Mouse (Mus musculus) v-Abl transformed pro-B cells (cell line): ENCODE data around the gene Mmp15.

ENCODE experiments used
- in situ Hi-C, 2 experiments: fragments of 400-800 bp; cut with MboI; formaldehyde crosslinking; loops; one replicate each; pipeline ENCODE4 v1.15.1; 2025; ENCODE audit not compliant: unreplicated experiment in 2 of 2

The Mmp15 gene

DNA sequence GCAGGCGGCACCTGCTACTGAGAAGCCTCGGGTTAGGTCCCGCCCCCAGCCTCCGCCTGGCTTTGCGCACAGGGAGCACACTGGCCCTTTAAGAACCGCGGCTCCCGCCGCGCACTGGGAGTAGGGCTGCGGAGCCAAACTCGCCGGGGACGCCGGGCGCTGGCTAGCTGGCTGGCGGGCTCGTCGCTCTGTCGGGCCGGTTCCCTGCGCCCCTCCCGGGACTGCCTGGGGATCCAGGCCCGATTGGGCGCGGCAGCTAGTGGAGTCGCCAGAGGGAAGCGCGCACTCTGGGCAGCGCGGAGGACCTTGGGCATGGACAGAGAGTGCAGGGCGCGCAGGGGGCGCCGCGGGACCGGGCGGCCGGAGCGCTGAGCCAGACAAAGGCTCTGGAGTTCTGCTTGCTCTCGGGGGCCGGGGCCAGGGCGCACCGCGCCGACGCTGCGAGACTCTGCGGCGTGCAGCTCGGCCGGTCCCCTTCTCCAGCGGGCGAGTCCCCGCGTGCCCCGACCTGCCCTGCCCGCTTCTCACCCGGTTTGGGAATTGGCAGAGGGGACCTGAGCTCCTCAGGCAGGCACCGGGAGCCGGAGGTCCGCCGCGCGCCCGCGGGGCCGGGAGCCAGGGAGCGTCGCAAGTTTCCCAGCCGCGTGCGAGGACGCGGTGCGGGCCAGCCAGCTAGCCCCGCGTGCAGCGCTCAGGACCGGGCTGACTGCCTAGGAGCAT lies at the start of gene Mmp15:
Gene Mmp15 (plus strand): TSS at position 118 of the 720 bp plus-strand sequence.
- in situ Hi-C loops = loop anchor here in 1 of 2 experiments (10.0 kb wide), 1 partner anchor 342 kb away; no protein-coding TSS in a partner anchor

DNA sequence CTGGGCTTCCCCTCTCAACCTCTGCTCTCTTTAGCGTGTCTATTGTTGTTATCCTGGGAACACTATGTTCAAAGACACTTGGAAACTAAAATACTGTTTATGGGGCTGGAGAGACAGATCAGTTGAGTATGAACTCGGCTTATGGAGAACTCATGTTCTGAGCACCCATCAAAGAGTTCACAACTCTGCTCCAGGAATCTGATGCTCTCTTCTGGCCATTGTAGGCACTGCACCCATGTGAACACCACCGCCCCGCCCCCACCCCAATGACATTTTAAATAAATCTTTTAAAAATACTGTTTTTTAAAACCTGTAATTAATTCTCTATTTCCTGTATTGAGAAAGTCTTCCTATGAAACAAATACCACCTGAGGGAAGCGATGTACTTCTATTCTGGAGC lies 49.7 kb upstream of the Mmp15 start:
- in situ Hi-C loops = loop anchor here in 1 of 2 experiments (10.0 kb wide), 1 partner anchor 358 kb away; no protein-coding TSS in a partner anchor

DNA sequence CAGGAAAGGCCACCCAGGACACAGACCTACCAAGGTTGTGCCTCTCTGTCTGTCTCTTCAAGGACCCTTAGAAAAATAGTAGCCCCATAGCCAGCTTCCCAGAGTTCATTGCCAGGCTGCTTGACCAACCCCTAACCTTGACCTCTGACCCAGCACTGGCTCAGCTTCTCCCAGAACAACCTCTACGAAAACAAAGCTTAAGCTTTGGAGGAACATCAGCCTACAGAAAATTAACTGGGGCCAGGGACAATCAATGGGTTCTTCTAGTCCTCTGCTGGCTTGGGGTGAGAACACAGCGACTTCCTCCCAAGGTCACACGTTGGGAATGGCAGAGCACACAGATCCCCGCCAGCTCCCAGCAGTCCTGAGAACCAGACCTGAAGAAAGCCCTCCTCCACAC lies 46.5 kb upstream of the Mmp15 start:
- in situ Hi-C loops = loop anchor here (5.0 to 10.0 kb wide), 2 partner anchors 53 to 361 kb away; no protein-coding TSS in a partner anchor

DNA sequence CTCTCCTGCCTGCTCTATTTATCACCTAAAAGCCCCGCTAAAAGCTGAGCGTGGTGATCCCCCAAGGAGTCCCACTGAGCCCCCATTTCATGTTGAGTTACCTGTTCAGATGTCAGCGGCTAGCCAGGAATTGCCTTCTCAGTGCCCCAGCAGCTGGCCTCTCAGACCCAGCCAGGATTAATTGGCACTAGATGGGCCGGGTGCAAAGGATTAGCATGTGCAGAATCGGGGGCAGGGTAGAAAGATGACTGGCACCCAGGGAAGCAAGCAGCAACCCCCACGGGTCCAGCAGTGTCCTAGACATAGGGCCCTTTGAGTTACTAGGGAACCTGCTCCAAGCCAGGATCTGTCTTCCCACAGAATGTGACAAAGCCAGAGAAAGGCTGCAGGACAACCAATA lies 45.6 kb upstream of the Mmp15 start, which contains the start of gene Cngb1:
Gene Cngb1 (minus strand): TSS at position 155 of the 400 bp plus-strand sequence.
- in situ Hi-C loops = loop anchor here (5.0 to 10.0 kb wide), 2 partner anchors 54 to 362 kb away; no protein-coding TSS in a partner anchor

DNA sequence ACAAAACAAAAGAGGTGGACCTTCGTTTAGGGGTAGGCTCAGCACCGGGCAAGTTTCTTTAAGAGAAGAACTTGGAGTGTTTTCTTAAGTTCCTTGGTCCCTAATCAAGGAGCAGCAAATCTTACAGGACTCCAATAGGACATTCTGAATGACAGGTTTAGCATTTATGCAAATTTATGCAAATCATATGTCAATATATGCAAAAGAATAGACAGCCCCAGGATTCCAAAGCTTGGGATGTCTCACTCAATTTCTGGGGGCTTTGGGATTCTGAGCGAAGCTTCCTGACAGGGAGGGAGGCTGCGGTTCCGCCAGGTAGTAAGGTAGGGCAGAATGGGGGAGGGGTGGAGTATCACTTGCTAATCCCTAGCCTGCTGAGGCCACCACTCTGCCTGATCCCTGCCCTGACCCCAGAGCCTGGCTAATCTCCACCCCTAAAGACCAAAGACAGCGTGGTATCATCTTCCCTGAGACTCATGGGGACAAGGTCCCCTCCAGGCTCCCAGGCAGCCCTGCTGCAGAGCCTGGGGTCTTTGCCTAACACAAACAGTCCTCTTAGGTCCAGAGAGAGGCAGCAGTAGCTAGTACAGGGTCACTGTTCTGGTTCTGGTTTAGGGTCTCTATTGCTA lies 41.6 kb upstream of the Mmp15 start, which contains the start of gene Tepp:
Gene Tepp (plus strand): TSS at position 225 of the 629 bp plus-strand sequence.
- in situ Hi-C loops = no loop called here

DNA sequence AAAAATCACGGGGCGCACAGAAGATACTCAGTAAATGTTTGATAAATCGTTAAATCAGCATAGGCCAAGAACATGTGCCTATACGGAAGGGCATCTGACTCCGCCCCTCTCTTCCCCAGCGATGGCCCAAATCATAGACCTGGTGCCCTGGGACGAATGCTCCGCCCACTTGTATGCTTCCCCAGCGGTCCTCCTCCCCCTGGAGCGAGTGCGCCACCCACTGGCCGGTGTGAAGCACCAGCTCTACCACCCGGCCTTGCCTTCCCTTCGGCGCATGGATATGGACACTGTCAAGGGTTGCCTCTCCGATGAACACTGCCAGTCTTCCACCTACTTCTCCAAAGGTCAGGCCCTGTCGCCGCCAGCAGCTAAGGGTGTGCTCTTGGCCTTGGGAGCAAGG lies 39.2 kb upstream of the Mmp15 start:
- in situ Hi-C loops = no loop called here

DNA sequence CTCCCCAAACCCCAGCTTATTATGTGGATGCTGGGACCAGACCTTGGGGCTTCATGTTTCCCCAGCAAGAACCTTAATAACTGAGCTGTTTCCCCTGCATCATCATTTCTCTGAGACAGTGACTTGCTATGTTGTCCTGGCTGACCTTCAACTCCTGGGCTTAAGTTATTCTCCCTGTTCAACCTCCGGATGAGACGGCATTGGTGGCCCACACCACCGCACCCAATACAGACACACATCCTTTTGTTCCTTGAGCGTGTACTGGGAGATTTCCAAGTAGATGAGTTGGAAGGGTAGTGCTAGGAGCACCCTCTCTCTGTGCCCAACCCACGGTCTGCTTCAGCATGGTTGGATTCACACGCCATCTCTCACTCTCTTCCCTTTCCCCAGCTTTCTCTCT lies 38.2 kb upstream of the Mmp15 start:
- in situ Hi-C loops = no loop called here

DNA sequence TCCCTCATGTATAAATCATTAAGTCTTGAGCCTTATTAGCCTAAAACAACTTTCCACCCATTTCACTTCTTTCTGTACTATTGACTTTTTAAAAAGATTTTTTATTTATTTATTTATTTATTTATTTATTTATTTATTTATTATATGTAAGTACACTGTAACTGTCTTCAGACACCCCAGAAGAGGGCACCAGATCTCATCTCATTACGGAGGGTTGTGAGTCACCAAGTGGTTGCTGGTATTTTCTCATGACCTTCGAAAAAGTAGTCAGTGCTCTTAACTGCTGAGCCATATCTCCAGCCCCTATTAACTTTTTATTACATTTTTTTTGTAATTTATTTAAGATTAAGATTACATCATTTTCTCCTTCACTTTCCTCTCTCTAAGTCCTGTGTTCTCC lies 37.4 kb upstream of the Mmp15 start:
- in situ Hi-C loops = no loop called here

DNA sequence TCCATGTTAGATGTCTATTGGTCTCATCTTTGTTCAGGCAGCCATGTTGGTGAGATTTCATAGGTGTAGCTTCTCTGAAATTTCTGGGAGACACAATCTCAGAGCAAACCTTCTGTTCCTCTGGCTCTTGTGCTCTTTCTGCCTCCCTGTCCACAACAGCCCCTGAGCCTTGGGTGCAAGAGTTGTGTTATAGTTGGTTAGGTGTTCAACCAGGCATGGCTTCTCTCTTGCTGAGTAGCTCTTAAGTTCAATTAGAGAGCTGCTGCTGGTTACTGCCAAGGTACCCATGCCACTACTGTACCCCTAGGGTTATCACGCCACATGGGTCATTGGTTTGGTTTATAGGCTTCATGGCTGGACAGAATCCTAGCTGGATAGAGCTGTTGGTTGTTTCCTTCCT lies 36.7 kb upstream of the Mmp15 start:
- in situ Hi-C loops = no loop called here

DNA sequence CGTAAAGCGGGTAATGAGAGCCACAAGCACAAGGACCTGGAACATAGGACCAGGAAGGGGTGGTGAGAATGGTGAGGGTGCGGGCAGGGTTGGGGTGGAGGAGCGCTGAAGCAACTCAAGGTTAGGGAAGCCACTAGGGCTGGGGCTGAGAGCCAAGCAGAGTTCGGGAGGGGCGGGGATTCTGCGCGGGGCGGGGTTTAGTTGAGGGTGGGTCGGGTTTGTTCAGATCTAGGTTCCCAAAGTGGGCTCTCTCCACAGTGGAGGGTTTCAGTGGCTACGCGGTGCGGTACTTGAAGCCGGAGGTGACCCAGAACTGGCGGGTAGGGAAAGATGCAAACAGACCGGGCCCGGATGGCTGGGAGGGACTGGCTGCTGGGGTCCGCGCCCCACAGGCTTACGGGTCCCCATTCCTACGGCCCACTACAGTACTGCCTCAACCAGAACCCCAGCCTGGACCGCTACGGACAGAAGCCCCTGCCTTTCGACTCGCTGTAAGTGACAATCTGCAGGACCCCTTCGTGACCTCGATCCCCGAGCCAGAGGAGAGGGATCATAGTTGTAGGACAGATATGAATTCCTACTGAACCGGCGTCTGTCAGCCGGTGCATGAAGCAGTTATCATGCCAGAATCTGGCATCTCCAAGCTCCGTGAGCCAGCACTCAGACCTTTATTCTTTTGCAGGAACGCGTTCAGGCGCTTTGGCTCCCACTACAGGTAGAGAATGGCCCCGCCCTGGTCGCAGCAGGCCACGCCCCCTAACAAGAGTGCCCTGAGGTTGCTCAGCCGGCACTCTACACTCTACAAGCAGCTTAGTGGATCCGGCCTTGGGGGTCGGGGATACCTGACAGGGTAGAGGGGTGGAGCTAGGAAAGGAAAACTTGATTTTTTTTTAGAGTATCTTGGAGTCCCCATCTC lies 31.6 kb upstream of the Mmp15 start:
- in situ Hi-C loops = loop anchor here in 1 of 2 experiments (10.0 kb wide), 1 partner anchor 376 kb away; no protein-coding TSS in a partner anchor

DNA sequence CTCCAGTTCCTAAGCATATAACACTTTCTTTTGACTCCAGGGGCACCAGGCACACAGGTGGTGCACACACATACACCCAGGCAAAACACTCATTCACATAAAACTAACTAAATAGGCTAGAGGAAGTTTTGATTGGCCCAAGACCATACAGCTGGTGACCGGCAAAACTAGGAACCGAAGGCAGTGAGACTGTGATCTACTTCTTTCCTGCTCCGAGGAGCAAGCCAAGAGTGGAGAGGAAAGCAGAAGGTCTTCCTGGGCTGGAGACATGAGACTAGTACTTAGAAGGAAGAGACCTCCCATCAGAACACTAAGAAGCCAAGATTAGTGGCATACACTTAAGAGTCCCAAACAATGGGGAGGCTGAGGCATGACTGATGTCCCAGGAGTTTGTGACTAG lies 28.9 kb upstream of the Mmp15 start:
- in situ Hi-C loops = loop anchor here in 1 of 2 experiments (10.0 kb wide), 1 partner anchor 378 kb away; no protein-coding TSS in a partner anchor

DNA sequence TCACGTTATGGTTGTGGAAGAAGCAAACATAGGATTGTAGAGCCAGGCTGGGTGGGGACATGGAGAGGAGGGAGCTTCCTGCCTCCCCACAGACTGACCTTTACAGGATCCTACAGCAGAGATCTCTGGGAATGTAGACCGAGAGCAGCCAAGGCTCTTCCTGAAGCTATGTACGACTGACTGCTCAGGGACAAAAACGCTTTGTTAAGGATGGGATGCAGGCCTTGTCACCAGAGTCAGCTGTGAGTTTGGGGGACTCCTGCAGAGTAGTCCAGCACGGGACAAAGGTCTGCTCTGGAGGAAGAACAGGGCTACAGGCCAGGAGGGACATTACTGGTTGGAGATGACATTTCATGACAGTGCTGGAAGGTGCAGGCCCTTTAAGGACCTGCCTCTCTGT lies 27.4 kb upstream of the Mmp15 start:
- in situ Hi-C loops = loop anchor here (5.0 to 25.0 kb wide), 5 partner anchors 67 to 513 kb away; partner anchors contain the start of genes Cfap20 (in 1 of the 2), Cnot1 (in 1 of the 2) and Sap18b (in 1 of the 2)

DNA sequence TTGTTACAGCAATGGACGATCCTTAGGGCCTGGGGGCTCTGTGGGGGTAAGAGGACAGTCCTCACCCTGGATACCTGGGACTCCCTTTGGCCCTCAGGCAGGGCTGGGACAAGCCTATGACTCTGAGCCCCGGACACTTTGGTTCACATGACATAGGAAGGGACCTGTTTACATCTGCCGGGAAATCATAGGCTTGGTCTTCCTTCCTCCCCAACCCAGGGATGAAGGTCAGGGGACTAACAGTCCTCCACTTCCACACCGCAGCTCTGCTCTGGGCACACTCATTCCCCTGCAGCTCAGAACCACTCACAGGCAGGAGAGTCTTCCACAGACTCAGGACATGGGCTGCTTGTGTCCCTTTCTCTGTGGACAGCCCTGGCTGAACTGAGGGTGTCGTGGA lies 25.2 kb upstream of the Mmp15 start:
- in situ Hi-C loops = loop anchor here (5.0 to 25.0 kb wide), 5 partner anchors 70 to 510 kb away; partner anchors contain the start of genes Cfap20 (in 1 of the 2), Cnot1 (in 1 of the 2) and Sap18b (in 1 of the 2)

DNA sequence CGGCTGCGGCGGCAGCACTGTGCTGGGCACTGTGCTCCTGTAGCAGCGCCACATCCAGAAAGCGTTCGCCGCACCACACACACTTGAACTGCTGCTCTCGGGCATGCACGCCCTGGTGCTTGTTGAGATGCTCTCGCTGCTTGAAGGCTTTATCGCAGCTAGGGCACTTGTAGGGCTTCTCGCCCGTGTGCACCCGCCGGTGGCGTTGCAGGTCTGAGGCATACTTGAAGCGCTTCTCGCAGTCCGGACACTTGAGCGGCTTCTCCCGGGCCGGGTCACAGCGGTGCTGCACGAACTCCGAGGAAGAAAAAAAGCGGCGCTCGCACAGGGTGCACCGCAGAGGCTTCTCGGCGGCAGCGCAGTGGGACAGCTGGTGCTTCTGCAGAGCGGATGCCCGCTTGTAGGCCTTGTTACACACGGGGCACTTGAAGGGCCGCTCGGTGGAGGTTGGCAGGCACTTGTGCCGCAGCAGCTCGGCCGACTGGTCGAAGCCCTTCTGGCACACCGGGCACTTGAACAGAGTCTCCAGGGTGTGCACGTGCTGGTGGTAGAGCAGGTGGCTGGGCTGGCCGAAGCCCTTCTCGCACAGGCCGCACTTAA lies 24.1 kb upstream of the Mmp15 start:
- in situ Hi-C loops = loop anchor here (5.0 to 25.0 kb wide), 5 partner anchors 71 to 509 kb away; partner anchors contain the start of genes Cfap20 (in 1 of the 2), Cnot1 (in 1 of the 2) and Sap18b (in 1 of the 2)

DNA sequence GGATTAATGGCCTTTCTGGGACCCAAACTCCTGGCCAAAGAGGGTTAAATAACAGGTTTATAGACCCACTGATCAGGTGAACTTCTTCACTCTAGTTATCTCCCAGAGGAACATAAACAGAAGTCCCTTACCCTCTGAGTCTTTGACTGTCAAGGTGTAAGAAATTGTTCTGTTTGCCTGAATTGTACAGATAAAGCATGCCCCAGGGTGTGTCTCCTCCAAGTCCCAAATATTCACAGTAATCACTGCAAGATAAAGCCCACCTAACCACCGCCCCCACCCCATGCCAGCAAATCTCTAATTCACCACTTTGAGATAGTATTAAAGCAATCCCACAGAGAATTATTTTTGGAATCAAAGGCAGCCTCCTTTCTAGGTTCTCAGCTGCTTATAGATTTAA lies 21.7 kb upstream of the Mmp15 start:
- in situ Hi-C loops = loop anchor here (5.0 to 25.0 kb wide), 4 partner anchors 73 to 554 kb away; partner anchors contain the start of genes Cnot1 (in 1 of the 2), Got2 (in 1 of the 2) and Sap18b (in 1 of the 2)

DNA sequence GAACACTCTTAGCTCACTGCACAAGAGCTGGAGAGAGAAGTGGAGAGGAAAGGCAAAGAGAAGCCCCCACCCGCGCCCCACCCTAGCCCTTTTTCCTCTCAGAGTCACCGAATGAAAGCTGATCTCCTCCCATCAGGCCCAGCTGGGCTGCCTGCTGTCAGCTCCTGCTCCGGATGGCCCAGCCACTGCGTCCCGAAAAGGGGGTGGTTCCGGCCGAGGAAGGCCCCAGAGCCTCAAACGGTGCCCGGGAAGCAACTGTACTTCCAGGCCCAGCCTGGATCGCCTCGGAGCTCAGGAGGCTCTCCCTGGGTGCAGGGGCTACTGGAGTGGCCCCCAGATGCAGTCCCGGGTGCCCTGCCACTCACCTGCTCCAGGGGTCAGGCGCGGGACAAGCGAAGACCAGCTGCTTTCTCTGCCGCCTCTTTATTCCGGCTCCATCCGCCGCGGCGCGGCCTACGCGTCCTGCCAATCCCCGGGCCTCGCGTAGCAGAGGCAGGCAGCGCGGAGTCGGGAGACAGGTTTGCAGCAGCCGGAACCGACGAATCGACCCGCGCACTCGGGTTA lies 20.8 kb upstream of the Mmp15 start:
- in situ Hi-C loops = loop anchor here (5.0 to 25.0 kb wide), 4 partner anchors 74 to 554 kb away; partner anchors contain the start of genes Cnot1 (in 1 of the 2), Got2 (in 1 of the 2) and Sap18b (in 1 of the 2)

DNA sequence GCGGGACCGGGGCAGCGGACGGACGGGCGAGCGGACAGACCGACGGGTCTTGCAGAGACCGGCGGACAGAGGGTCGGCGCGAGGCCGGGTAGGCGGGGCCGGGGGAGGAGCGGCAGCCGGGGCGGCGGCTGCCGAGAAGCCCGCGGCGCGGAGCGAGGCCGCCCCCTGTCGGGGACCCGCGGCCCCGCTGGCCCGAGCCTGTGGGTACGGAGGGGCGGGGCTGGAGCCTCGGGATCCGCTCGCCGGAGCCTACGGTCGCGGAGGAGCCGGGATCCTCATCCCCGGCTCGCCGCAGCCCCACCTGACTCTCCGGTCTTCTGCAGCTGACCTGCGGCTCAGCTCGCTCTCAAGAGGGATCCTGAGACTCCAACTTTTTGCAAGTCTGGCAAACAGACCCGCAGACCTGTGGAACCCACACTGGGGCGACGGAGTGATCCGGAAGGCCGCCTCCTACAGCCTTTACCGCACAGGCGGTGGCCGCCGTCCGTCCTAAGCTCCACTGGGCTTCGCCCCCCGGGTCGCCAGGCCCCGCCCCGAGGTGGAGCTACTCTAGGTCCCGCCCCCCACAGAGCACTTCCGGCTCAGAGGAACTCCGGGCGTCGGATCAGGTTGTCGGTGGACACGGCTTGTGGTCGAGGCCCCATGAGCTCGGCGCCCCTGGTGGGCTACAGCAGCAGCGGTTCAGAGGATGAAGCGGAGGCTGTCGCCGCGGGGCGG lies 20.2 kb upstream of the Mmp15 start, which contains the start of the genes Zfp319 and Usb1:
Gene Zfp319 (minus strand): TSS at position 231 of the 717 bp plus-strand sequence.
Gene Usb1 (plus strand): TSS at position 565 of the 717 bp plus-strand sequence.
- in situ Hi-C loops = loop anchor here (5.0 to 25.0 kb wide), 4 partner anchors 75 to 553 kb away; partner anchors contain the start of genes Cnot1 (in 1 of the 2), Got2 (in 1 of the 2) and Sap18b (in 1 of the 2)
